9 mouse cellular contexts compared by ENCODE assay signal in genomic region chr10:41072116-41072515, GRCm38 (mm10). TPM values are rescaled to one million over a fixed set of nuclear protein-coding genes. Genes with fewer than 3 reads are reported as not detected.
A peak's percentile ranks its signal among the peaks of the same experiment; 100 is the strongest.
DNase-seq lines count a peak whose midpoint lies in the region; ATAC-seq lines count a peak whose summit lies in the region.
"Had no signal": no experiment of that assay in that cellular context is flagged by ENCODE, and none has a peak within 500 bp of the region (broad histone marks: within the 10 kb centered on the region; RNA-seq: fewer than 3 reads in every experiment).

TSS of gene Gpr6 (minus strand) at chr10:41072285.

- ATAC-seq in common myeloid progenitor, adult 5-6 weeks (replicated peaks; ENCODE audit: low read depth, poor library complexity, severe bottlenecking): peak; percentile 18; the same call in 1 of the 2 replicates
- ATAC-seq in hindbrain, embryonic 13.5 days (ENCODE audit: low FRiP score): peak; percentile 62
- 0 out of 2 replicates have a peak, but pooled peaks have one; percentile 30 for ATAC-seq in megakaryocyte-erythroid progenitor cell, adult 5-6 weeks (replicated peaks; ENCODE audit: low FRiP score, low TSS enrichment, poor library complexity, severe bottlenecking)
- ATAC-seq: Patski had no signal

- WGBS in hindbrain, embryonic 13.5 days: under 1% methylated on average over 23 of the region's 23 CpGs

- peak within 1 kb of the TSS; percentile 60 for H3K4me3 ChIP-seq in hindbrain, embryonic 13.5 days

- H3K9ac ChIP-seq in hindbrain, embryonic 13.5 days: peak within 1 kb of the TSS; percentile 75

- no peaks in the 10 kb centered on the region for H3K9me3 ChIP-seq in hindbrain, embryonic 13.5 days

- H3K27me3 ChIP-seq in hindbrain, embryonic 13.5 days: peaks cover 56% of the 10 kb centered on the region

- peak within 1 kb of the TSS; percentile 97 for H3K4me2 ChIP-seq in hindbrain, embryonic 13.5 days

- DNase-seq in layer of hippocampus, adult 11-12 months (ENCODE audit: low spot score): peak; percentile 30
- no peak for DNase-seq in layer of hippocampus, adult 9-10 months (ENCODE audit: low spot score)
- DNase-seq in gastrocnemius, adult 18-20 months (ENCODE audit: low spot score): no peak
- no peak for DNase-seq in lung, adult 18-20 months
- DNase-seq in c-Kit-positive CD71-positive TER-119-positive erythroid progenitor cells, embryonic 14.5 days (ENCODE audit: low spot score): no peak

- no peaks in the 10 kb centered on the region for H3K36me3 ChIP-seq in hindbrain, embryonic 13.5 days

- peaks cover 22% of the 10 kb centered on the region for H3K4me1 ChIP-seq in hindbrain, embryonic 13.5 days (replicated peaks)

- H3K27ac ChIP-seq in hindbrain, embryonic 13.5 days: no peak within 1 kb of the TSS

RNA-seq across cellular contexts. Expression of gene Gpr6, which starts in this region (rescaled TPM):
- not detected in 2 replicates for total RNA-seq in common myeloid progenitor, adult 5-6 weeks (2017)
- polyA plus RNA-seq in hindbrain, embryonic 13.5 days (2015; fragmentation: Nextera tagmentation; extraction: Ambion mirVana): 0.36 and 0.39 TPM in 2 replicates
- total RNA-seq in megakaryocyte-erythroid progenitor cell, adult 5-6 weeks (2014; fragmentation: Nextera tagmentation): not detected in 2 replicates
- not detected in 2 replicates for total RNA-seq in megakaryocyte-erythroid progenitor cell, adult 5-6 weeks (2017)
- total RNA-seq in gastrocnemius, adult 18-20 months (2021): not detected
- polyA plus RNA-seq: Patski had no signal

Comparison
In these comparisons a context has a peak if more than half of its experiments do, and no peak if none do; other contexts are left out.
1. Peak in ATAC-seq in common myeloid progenitor, adult 5-6 weeks; RNA of the gene not detected or under 1 TPM.
2. Peak in ATAC-seq, H3K4me3 ChIP-seq, H3K9ac ChIP-seq and H3K4me2 ChIP-seq in hindbrain, embryonic 13.5 days; RNA of the gene not detected or under 1 TPM.
3. Peak in ATAC-seq in megakaryocyte-erythroid progenitor cell, adult 5-6 weeks; RNA of the gene not detected or under 1 TPM.